Mouse (Mus musculus): Measurements from ENCODE around the gene Stub1. TPM values are rescaled to one million over a fixed set of nuclear protein-coding genes. Genes with fewer than 3 reads are reported as not detected.

Stub1 gene
- polyA plus RNA-seq, 1 experiment: 104 TPM

Other genes with a start within 250 kb of the Stub1 start
- gene Gng13, start 116.2 kb downstream of the Stub1 start, polyA plus RNA-seq (2012; ENCODE audit: low replicate concordance): not detected in 2 replicates
- gene Chtf18, start 106.0 kb downstream of the Stub1 start, polyA plus RNA-seq (2012; ENCODE audit: low replicate concordance): 13.6 and 24.2 TPM in 2 replicates
- 26.6 and 48.2 TPM in 2 replicates for gene Rpusd1, start 105.7 kb downstream of the Stub1 start, polyA plus RNA-seq (2012; ENCODE audit: low replicate concordance)
- not detected in 2 replicates for gene Mslnl, start 97.4 kb downstream of the Stub1 start, polyA plus RNA-seq (2012; ENCODE audit: low replicate concordance)
- gene Msln, start 79.0 kb downstream of the Stub1 start, polyA plus RNA-seq (2012; ENCODE audit: low replicate concordance): 0.06 TPM in 1 of 2 replicates, not detected in the other
- gene Narfl, start 59.6 kb downstream of the Stub1 start, polyA plus RNA-seq (2012; ENCODE audit: low replicate concordance): 16.2 and 23.3 TPM in 2 replicates
- 34.3 and 35.1 TPM in 2 replicates for gene Haghl, start 47.7 kb downstream of the Stub1 start, polyA plus RNA-seq (2012; ENCODE audit: low replicate concordance)
- gene Ccdc78, start 46.8 kb downstream of the Stub1 start, polyA plus RNA-seq (2012; ENCODE audit: low replicate concordance): not detected in 2 replicates
- 23.5 and 44.0 TPM in 2 replicates for gene Fam173a, start 40.5 kb downstream of the Stub1 start, polyA plus RNA-seq (2012; ENCODE audit: low replicate concordance)
- gene AC134908.4, start 37.7 kb downstream of the Stub1 start, polyA plus RNA-seq (2012; ENCODE audit: low replicate concordance): not detected in 2 replicates
- gene Metrn, start 36.3 kb downstream of the Stub1 start, polyA plus RNA-seq (2012; ENCODE audit: low replicate concordance): 51.5 and 71.8 TPM in 2 replicates
- gene Fbxl16, start 24.3 kb downstream of the Stub1 start, polyA plus RNA-seq (2012; ENCODE audit: low replicate concordance): 0.73 and 0.79 TPM in 2 replicates
- 3.5 and 10.2 TPM in 2 replicates for gene Wdr24, start 9.8 kb downstream of the Stub1 start, polyA plus RNA-seq (2012; ENCODE audit: low replicate concordance)
- gene Jmjd8, start 4.5 kb downstream of the Stub1 start, polyA plus RNA-seq (2012; ENCODE audit: low replicate concordance): 7.2 and 7.4 TPM in 2 replicates
- gene Rhbdl1, start 3.9 kb upstream of the Stub1 start, polyA plus RNA-seq (2012; ENCODE audit: low replicate concordance): 2.5 and 3.8 TPM in 2 replicates
- 10.5 and 16.1 TPM in 2 replicates for gene Gm20683, start 8.4 kb upstream of the Stub1 start, polyA plus RNA-seq (2012; ENCODE audit: low replicate concordance)
- 159 and 168 TPM in 2 replicates for gene Rhot2, start 11.4 kb upstream of the Stub1 start, polyA plus RNA-seq (2012; ENCODE audit: low replicate concordance)
- 8.8 and 9.7 TPM in 2 replicates for gene Wdr90, start 28.1 kb upstream of the Stub1 start, polyA plus RNA-seq (2012; ENCODE audit: low replicate concordance)
- gene Mcrip2, start 35.4 kb upstream of the Stub1 start, polyA plus RNA-seq (2012; ENCODE audit: low replicate concordance): 23.1 and 35.5 TPM in 2 replicates
- 39.0 and 56.9 TPM in 2 replicates for gene Mettl26, start 41.7 kb upstream of the Stub1 start, polyA plus RNA-seq (2012; ENCODE audit: low replicate concordance)
- 0.97 and 2.3 TPM in 2 replicates for gene Wfikkn1, start 47.5 kb upstream of the Stub1 start, polyA plus RNA-seq (2012; ENCODE audit: low replicate concordance)
- gene Rab40c, start 86.3 kb upstream of the Stub1 start, polyA plus RNA-seq (2012; ENCODE audit: low replicate concordance): 16.9 and 27.8 TPM in 2 replicates
- gene Pigq, start 111.5 kb upstream of the Stub1 start, polyA plus RNA-seq (2012; ENCODE audit: low replicate concordance): 98.3 and 349 TPM in 2 replicates
- 5.3 TPM in 1 of 2 replicates, not detected in the other for gene Nhlrc4, start 111.6 kb upstream of the Stub1 start, polyA plus RNA-seq (2012; ENCODE audit: low replicate concordance)
- gene A930017K11Rik, start 119.2 kb upstream of the Stub1 start, polyA plus RNA-seq (2012; ENCODE audit: low replicate concordance): 0.05 TPM in 1 of 2 replicates, not detected in the other
- gene Capn15, start 152.4 kb upstream of the Stub1 start, polyA plus RNA-seq (2012; ENCODE audit: low replicate concordance): 61.6 and 119 TPM in 2 replicates
- gene Rab11fip3, start 236.2 kb upstream of the Stub1 start, polyA plus RNA-seq (2012; ENCODE audit: low replicate concordance): 7.3 and 22.8 TPM in 2 replicates

All from hematopoietic multipotent progenitor cell, adult 10-12 weeks (in vitro differentiated cells).